Mouse (Mus musculus) kidney, embryonic 14.5 days (tissue): ENCODE data around the gene Cldn9. TPM values are rescaled to one million over a fixed set of nuclear protein-coding genes. Genes with fewer than 3 reads are reported as not detected.
A peak's percentile ranks its signal among the peaks of the same experiment; 100 is the strongest.

Source experiments
- ATAC-seq: fragments of 200-750 bp; cut with Nextera tagmentation; 2 replicates; pipeline ENCODE4 v1.8.0; 2017; ENCODE audit warnings: moderate number of reproducible peaks, mild to moderate bottlenecking, moderate TSS enrichment, moderate library complexity; ENCODE audit not compliant: low FRiP score, low TSS enrichment
- H3K27ac ChIP-seq: fragments of 300-500 bp; sonication (generic); 2 replicates; pipeline ENCODE4 v1.5.1; 2014; ENCODE audit warnings: low read depth, mild to moderate bottlenecking, low read length, moderate library complexity, mixed read lengths
- H3K27me3 ChIP-seq: fragments of 300-500 bp; sonication (generic); 2 replicates; pipeline ENCODE4 v1.6.1; 2014; ENCODE audit warnings: mild to moderate bottlenecking, low read length; ENCODE audit not compliant: control insufficient read depth, insufficient read depth
- H3K36me3 ChIP-seq: fragments of 300-500 bp; sonication (generic); 2 replicates; pipeline ENCODE4 v1.6.1; 2014; ENCODE audit warnings: low read length, mixed read lengths; ENCODE audit not compliant: control insufficient read depth, insufficient read depth
- H3K4me1 ChIP-seq: fragments of 300-500 bp; sonication (generic); 2 replicates; pipeline ENCODE4 v1.6.1; 2014; ENCODE audit warnings: low read length, mixed read lengths; ENCODE audit not compliant: control insufficient read depth, insufficient read depth
- H3K4me2 ChIP-seq: fragments of 300-500 bp; sonication (generic); replicated peaks from 2 replicates; pipeline ENCODE4 v1.6.1; 2014; ENCODE audit warnings: low read depth, mild to moderate bottlenecking, low read length
- H3K4me3 ChIP-seq: fragments of 300-500 bp; sonication (generic); 2 replicates; pipeline ENCODE4 v1.5.1; 2014; ENCODE audit warnings: mild to moderate bottlenecking, low read length
- H3K9ac ChIP-seq: fragments of 300-500 bp; sonication (generic); 2 replicates; pipeline ENCODE4 v1.6.1; 2014; ENCODE audit warnings: low read depth, mild to moderate bottlenecking, low read length, moderate library complexity
- H3K9me3 ChIP-seq: fragments of 300-500 bp; sonication (generic); 2 replicates; pipeline ENCODE4 v1.6.1; 2016; ENCODE audit warnings: low read length; ENCODE audit not compliant: control insufficient read depth
- WGBS: fragments of 180-500 bp; shearing (Covaris S2); extraction: QIAGEN DNeasy Blood & Tissue Kit; methylation state at CpG from one replicate; pipeline ENCODE4 v1.1.7; 2014; 5-methylcytosine and 5-hydroxymethylcytosine counted together
- polyA plus RNA-seq: library from polyadenylated mRNA; unstranded; fragments of >200 nt; fragmentation: Nextera tagmentation; extraction: Ambion mirVana; gene quantifications from 2 replicates; pipeline ENCODE4 v1.2.1, GENCODE M21; 2014

Cldn9 gene
- polyA plus RNA-seq, 1 experiment from 2014 or later = 65.5 TPM

DNA sequence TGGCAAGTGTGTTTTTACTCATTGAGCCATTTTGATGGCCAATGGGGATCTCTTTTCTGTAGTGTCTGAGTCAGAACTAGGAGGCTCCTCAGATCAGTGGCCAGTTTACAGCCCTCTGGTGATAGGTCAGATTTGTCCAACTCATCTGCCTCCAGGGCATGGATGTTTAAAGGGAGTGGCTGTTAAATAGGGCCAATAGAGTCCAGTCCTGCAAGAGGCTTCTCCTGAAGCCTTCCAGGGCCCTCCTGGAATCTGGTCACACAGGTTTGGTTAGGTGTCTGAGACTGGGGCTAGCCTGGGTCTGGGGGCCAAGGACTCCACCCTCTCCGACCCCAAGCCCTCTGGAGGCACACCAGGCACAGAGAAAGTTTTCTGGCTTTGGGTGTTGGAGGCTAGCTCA, 10.7 kb upstream of the Cldn9 start:
- no peaks in the 10 kb centered on the region for H3K9me3 ChIP-seq
- no peak for ATAC-seq
- peaks cover 13% of the 10 kb centered on the region for H3K4me1 ChIP-seq
- H3K27ac ChIP-seq = peak overlapping the region; percentile 1; the same call in 1 of the 2 replicates
- no peak overlapping the region for H3K4me3 ChIP-seq
- no peaks in the 10 kb centered on the region for H3K36me3 ChIP-seq
- H3K4me2 ChIP-seq = no peak overlapping the region
- peaks cover 12% of the 10 kb centered on the region for H3K27me3 ChIP-seq
- H3K9ac ChIP-seq = no peak overlapping the region
- WGBS = 32% methylated on average over 1 of the region's 1 CpGs

DNA sequence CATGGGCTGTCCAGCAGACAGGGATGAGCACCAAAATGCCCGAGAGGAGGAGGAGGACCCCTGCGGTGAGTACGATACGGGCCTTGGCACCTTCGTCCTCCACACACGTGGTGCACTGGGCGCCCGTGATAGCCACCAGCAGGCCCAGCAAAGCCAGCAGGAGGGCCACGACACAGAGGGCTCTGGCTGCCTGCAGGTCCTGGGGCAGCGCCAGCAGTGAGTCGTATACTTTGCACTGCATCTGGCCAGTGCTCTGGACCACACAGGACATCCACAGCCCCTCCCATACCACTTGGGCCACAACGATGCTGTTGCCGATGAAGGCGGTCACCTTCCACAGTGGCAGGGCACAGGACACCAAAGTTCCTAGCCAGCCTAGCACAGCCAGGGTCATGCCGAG, 600 bp downstream of the Cldn9 start:
- Histone ChIP-seq H3K9me3 (no peaks in the 10 kb centered on the region), H3K9ac (peak overlapping the region; percentile 64), H3K4me3 (peak overlapping the region; percentile 31), H3K4me2 (peak overlapping the region; percentile 56), H3K36me3 (no peaks in the 10 kb centered on the region), H3K4me1 (peaks cover 24% of the 10 kb centered on the region; the same call in 1 of the 2 replicates), H3K27ac (peak overlapping the region; percentile 78), H3K27me3 (peaks cover 27% of the 10 kb centered on the region)
- 6% methylated on average over 15 of the region's 15 CpGs for WGBS
- ATAC-seq = 0 out of 2 replicates have a peak, but pooled peaks have one; percentile 1

GRCm38 (mm10) chr17:23682530-23682929, 1.3 kb downstream of the Cldn9 start:
- Histone ChIP-seq H3K27ac (no peak overlapping the region), H3K36me3 (no peaks in the 10 kb centered on the region), H3K9ac (peak overlapping the region; percentile 64), H3K4me1 (peaks cover 28% of the 10 kb centered on the region; the same call in 1 of the 2 replicates), H3K9me3 (no peaks in the 10 kb centered on the region), H3K4me3 (peak overlapping the region; percentile 31), H3K27me3 (peaks cover 27% of the 10 kb centered on the region), H3K4me2 (peak overlapping the region; percentile 56)
- 47% methylated on average over 3 of the region's 3 CpGs for WGBS
- no peak for ATAC-seq

GRCm38 (mm10) chr17:23682092-23682491, 1.7 kb downstream of the Cldn9 start:
- WGBS = 23% methylated on average over 4 of the region's 4 CpGs
- no peaks in the 10 kb centered on the region for H3K36me3 ChIP-seq
- H3K9ac ChIP-seq = 0 out of 2 replicates have a peak overlapping the region, but pooled peaks have one; percentile 18
- ATAC-seq = no peak
- peaks cover 27% of the 10 kb centered on the region for H3K27me3 ChIP-seq
- peaks cover 30% of the 10 kb centered on the region; the same call in 1 of the 2 replicates for H3K4me1 ChIP-seq
- H3K27ac ChIP-seq = no peak overlapping the region
- peak overlapping the region; percentile 56 for H3K4me2 ChIP-seq
- no peaks in the 10 kb centered on the region for H3K9me3 ChIP-seq
- peak overlapping the region; percentile 31 for H3K4me3 ChIP-seq

DNA sequence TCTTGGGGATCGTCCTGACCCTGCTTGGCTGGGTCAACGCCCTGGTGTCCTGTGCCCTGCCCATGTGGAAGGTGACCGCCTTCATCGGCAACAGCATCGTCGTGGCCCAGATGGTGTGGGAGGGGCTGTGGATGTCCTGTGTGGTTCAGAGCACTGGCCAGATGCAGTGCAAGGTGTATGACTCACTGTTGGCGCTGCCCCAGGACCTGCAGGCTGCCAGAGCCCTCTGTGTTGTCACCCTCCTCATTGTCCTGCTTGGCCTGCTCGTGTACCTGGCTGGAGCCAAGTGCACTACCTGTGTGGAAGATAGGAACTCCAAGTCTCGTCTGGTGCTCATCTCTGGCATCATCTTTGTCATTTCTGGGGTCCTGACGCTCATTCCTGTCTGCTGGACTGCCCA, 2.7 kb downstream of the Cldn9 start:
- WGBS = 58% methylated on average over 10 of the region's 10 CpGs
- peak overlapping the region; percentile 41; the same call in 1 of the 2 replicates for H3K4me3 ChIP-seq
- peak overlapping the region; percentile 56 for H3K4me2 ChIP-seq
- H3K9me3 ChIP-seq = no peaks in the 10 kb centered on the region
- no peak overlapping the region for H3K9ac ChIP-seq
- H3K36me3 ChIP-seq = no peaks in the 10 kb centered on the region
- peaks cover 36% of the 10 kb centered on the region; the same call in 1 of the 2 replicates for H3K4me1 ChIP-seq
- peaks cover 27% of the 10 kb centered on the region for H3K27me3 ChIP-seq
- ATAC-seq = no peak
- H3K27ac ChIP-seq = no peak overlapping the region

GRCm38 (mm10) chr17:23680336-23680735, 3.5 kb downstream of the Cldn9 start:
- no peak for ATAC-seq
- peak overlapping the region; percentile 57; the same call in 1 of the 2 replicates for H3K9ac ChIP-seq
- H3K4me3 ChIP-seq = peak overlapping the region; percentile 41
- no peak overlapping the region for H3K27ac ChIP-seq
- H3K9me3 ChIP-seq = no peaks in the 10 kb centered on the region
- peaks cover 44% of the 10 kb centered on the region; the same call in 1 of the 2 replicates for H3K4me1 ChIP-seq
- 66% methylated on average over 9 of the region's 9 CpGs for WGBS
- no peaks in the 10 kb centered on the region for H3K36me3 ChIP-seq
- peak overlapping the region; percentile 56 for H3K4me2 ChIP-seq
- peaks cover 27% of the 10 kb centered on the region for H3K27me3 ChIP-seq

GRCm38 (mm10) chr17:23679127-23679835, 4.5 kb downstream of the Cldn9 start, which contains the start of gene Cldn6:
Cldn6 (plus strand) TSS chr17:23679249.
- 4% methylated on average over 38 of the region's 38 CpGs for WGBS
- Histone ChIP-seq H3K27me3 (peaks cover 27% of the 10 kb centered on the region), H3K4me2 (peak within 1 kb of the TSS; percentile 56), H3K9ac (peak within 1 kb of the TSS; percentile 57), H3K4me3 (peak within 1 kb of the TSS; percentile 41), H3K27ac (peak within 1 kb of the TSS; percentile 47; the same call in 1 of the 2 replicates), H3K9me3 (no peaks in the 10 kb centered on the region), H3K4me1 (peaks cover 49% of the 10 kb centered on the region; the same call in 1 of the 2 replicates), H3K36me3 (no peaks in the 10 kb centered on the region)
- no peak for ATAC-seq

DNA sequence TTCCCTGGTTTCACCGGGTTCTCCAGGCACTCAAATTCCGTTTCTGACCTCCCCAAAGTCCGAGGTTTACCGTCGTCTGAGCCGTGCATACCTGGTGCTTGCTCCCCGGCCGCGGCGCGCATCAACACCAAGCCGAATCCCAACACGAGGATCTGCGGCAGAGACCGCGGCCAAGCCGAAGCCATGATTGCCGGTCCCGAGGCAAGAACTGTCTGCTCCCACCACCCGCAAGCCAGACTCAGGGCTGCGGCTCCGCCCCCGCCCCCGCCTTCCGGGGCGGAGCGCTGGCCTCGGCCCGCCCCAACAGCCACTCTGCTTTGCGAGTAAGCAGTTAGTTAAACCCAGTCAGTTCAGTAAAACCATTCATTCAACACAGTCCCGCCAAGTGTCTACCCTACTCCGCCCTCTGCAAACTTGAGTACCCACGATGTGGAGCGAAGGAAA, 6.6 kb downstream of the Cldn9 start, which contains the start of gene Tnfrsf12a:
Tnfrsf12a (minus strand) TSS at position 233 of the 444 bp plus-strand sequence.
- peaks cover 27% of the 10 kb centered on the region for H3K27me3 ChIP-seq
- H3K27ac ChIP-seq = peak within 1 kb of the TSS; percentile 30; the same call in 1 of the 2 replicates
- peak; percentile 37; the same call in 1 of the 2 replicates for ATAC-seq
- WGBS = under 1% methylated on average over 34 of the region's 34 CpGs
- H3K4me3 ChIP-seq = peak within 1 kb of the TSS; percentile 58
- H3K4me1 ChIP-seq = peaks cover 45% of the 10 kb centered on the region; the same call in 1 of the 2 replicates
- no peaks in the 10 kb centered on the region for H3K36me3 ChIP-seq
- no peaks in the 10 kb centered on the region for H3K9me3 ChIP-seq
- peak within 1 kb of the TSS; percentile 97 for H3K4me2 ChIP-seq
- H3K9ac ChIP-seq = peak within 1 kb of the TSS; percentile 58
